Mouse (Mus musculus) spleen, postnatal 14 days (tissue): ENCODE data around the gene Chaf1b.

ENCODE experiments used
- DNase-seq, 2 experiments: peaks; one replicate each; pipeline ENCODE4 v3.0.0; 2021 to 2022; ENCODE audit warnings: low spot score in 2 of 2

Chaf1b gene

DNA sequence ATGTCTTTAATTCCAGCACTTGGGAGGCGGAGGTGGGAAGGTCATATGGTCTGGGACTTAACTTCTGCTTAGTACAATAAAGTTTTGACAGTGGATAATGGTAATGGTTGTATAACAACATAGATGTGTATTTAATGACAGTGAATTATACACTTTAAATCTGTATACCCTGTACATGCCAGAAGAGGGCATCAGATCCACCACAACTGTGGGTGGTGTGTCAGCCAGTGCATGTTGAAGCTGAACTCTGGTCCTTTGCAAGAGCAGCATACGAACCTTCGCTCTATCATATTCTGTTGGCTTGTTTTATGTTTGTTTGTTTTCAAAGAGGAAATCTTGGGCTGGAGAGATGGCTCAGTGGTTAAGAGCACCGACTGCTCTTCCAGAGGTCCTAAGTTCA is 63.7 kb downstream of the Chaf1b start:
- DNase-seq, result no peak
